Mouse (Mus musculus): ENCODE data around the gene Zfp111.

Gene Zfp111

GRCm38 (mm10) chr7:24211343-24211742, at the start of gene Zfp111:
Gene Zfp111, minus strand, starts transcription at chr7:24211443.
- DNase-seq (ENCODE audit: low spot score), result no peak

DNA sequence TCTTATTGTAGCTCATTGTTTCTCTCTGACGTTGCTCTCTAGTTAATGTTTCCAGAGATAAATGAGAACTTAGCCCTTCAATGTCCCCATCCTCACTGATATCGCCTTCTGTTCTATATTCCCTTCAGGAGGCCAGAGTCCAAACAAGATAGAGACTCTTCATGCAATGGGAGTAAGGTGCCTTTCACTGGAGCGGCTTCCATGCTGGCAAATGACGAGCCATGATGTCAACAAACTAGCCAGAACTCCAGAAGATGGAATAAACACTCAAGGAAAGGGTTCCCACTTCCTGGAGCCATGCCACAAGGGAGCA, 48.7 kb upstream of the Zfp111 start:
- no peak for DNase-seq (ENCODE audit: low spot score)

DNA sequence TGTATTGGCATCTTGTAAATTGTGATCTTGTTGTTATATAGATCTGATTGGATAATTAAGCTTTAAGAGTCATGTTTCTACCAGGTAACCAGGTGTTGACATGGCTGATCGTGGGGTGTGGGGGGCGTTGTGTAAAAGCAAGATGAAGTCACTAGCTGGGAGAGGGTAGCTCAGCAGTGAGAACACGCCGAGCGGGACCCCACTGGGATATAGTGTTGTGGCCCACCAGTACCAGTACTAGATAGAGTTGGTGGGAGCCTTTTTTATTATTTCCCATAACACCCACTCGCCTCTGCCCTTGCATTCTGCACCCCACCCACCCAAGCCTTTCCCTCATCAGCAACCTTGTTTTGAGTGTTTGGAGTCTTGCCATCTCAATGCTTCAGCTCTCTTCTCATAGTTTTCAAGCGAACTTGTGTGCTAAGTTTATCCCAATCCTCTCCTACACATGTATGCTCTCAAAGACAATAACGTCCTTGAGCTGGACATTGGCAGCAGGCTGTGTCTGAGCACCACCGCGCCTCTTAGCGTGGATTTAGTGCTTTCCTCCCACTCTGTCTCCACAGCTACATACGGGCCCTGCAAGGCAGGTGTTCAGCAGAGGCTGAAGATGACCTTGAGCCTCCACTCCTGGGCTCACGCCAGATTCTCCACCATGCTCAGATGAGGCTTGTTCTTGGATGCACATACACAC, 48.2 kb upstream of the Zfp111 start:
- DNase-seq (ENCODE audit: low spot score), result no peak

DNA sequence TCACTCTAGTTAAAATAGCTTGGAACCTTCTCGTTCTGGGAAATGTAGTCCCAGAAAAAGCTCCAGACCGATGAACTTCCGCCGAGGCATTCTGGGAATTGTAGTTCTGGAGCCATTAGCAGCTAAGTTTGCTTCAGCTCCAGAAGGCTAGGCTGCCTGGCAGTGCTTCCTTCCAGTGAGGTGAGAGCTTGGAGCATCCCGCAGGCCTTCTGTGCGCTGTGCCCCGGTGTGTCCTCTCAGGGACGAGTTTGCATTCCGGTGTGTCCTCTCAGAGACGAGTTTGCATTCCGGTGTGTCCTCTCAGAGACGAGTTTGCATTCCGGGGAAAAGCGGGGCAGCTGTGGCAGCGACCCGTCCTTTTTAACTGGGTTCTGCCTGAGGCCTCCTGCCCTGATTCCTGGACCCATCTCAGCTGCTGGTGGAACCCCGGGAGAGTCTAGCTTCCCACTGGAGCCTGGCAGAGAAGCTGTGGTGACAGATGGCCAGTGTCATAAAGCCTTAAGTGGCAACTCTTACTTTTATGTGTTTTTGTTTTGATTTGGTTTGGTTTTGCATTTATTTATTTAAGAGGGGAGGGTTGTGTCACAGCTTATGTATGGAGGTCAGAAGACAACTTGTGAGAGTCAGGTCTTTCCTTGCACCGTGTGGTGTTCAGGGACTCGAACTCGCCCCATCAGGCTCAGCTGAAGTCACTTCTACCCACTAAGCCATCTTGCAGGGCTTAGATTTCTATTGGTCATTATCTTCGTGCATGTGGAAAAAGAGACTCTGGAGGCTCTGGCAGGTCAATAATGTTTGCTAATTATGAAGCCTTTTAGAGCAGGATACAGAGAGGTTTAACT, 43.6 kb upstream of the Zfp111 start, which contains the start of gene Zfp108:
Gene Zfp108 (plus strand): TSS at position 162 of the 842 bp plus-strand sequence.
- DNase-seq (ENCODE audit: low spot score), result peak; percentile 83

DNA sequence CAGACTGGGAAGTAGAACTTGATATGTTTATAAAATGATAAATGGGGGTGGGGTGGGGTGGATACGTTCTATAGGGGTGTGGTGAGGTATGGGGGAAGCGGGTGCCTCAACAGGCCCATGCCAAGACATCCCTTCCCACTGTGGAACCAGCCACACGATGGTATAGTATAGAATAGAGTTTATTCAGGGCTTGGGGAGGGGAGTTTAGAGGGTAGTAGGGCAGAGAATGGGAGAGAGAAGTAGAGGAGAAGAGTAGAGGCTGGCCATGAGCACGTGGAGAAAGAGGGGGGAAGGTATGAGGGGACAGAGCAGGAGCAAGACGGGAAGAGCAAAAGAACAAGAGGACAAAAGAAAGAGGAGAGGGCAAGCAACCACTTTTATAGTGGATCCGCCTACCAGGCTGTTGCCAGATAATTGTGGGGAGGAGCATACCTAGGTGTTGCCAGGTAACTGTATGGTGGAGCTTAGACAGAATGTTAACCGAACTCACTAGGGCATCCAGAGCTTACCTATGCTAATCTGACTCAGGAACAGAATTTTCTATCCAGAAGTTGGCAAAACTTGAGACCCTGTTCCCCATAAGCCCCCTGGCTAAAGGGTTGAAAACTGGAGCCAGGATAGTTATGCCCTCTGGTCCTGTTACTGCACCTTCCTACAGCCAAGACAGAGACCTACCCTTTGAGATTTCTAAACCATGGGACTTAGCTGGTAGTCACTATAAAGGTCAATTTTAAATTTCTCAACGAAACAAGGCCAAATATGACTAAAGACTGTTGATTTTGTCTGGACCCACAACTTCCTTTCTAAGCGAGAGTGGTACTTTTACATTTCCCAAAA, 42.8 kb upstream of the Zfp111 start:
- no peak for DNase-seq (ENCODE audit: low spot score)

- peak; percentile 59 for DNase-seq (ENCODE audit: low spot score)
These were observed 26.0 kb upstream of the Zfp111 start, which contains the start of gene Zfp109 for GRCm38 (mm10) chr7:24237040-24237791. Gene Zfp109, minus strand, starts transcription at chr7:24237560.

GRCm38 (mm10) chr7:24210296-24210695, 947 bp downstream of the Zfp111 start:
- DNase-seq (ENCODE audit: low spot score), result no peak

- no peak for DNase-seq (ENCODE audit: low spot score)
These were observed 2.9 kb downstream of the Zfp111 start for GRCm38 (mm10) chr7:24208282-24208886.

- peak; percentile 74 for DNase-seq (ENCODE audit: low spot score)
These were observed 3.6 kb downstream of the Zfp111 start for GRCm38 (mm10) chr7:24207488-24208261.

GRCm38 (mm10) chr7:24196961-24197360, 14.3 kb downstream of the Zfp111 start:
- no peak for DNase-seq (ENCODE audit: low spot score)

GRCm38 (mm10) chr7:24193157-24193556, 18.1 kb downstream of the Zfp111 start:
- DNase-seq (ENCODE audit: low spot score), result no peak

DNA sequence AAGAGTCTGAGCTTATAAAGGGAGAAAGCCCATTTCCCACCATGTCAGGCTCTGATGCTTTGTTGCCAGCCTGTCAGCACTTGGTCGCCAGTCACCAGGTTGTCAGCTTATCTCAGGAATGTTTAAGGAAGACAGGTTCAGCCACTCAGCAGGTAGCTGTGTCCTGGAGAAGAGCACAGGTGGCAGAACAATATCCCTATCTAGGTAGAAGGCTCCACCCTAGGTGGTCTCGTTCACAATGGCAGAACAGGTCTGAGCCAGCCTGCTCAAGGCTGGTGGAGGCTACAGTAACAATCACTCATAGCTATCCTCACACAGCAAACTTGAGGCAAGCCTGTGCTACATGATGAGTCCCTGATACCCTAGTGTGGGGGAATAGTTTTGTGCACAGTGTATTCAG, 19.9 kb downstream of the Zfp111 start:
- no peak for DNase-seq (ENCODE audit: low spot score)

- DNase-seq (ENCODE audit: low spot score), result no peak
These were observed 21.7 kb downstream of the Zfp111 start for GRCm38 (mm10) chr7:24189571-24189944.

DNA sequence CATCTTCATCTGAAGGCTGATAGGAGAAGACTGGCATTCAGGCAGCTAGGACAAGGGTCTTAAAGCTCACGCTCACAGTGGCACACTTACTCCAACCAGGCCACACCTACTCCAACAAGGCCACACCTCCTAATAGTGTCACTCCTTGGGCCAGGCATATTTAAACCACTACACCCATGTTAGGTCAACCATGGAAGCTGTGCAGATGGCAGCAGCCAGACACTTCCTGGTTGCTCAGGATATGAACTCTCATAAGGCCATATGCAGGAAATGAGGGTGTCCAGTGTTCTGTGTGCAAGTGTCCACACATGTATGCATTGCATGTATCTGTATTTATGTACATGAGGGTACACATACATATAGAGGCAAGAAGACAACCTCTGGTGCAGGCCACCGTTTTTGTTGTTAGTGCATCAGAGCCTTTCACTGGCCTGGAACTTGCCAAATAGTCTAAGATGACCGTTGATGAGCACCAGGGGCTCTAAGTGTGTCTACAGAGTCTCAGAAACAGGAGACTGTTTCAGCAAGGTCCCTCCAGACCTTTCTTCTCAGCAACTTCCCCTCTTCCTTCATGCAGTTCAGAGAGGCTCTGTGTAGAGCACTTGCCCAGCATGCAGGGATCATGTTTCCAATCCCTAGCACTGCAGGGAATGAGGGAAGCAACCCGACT, 22.2 kb downstream of the Zfp111 start:
- no peak for DNase-seq (ENCODE audit: low spot score)

DNA sequence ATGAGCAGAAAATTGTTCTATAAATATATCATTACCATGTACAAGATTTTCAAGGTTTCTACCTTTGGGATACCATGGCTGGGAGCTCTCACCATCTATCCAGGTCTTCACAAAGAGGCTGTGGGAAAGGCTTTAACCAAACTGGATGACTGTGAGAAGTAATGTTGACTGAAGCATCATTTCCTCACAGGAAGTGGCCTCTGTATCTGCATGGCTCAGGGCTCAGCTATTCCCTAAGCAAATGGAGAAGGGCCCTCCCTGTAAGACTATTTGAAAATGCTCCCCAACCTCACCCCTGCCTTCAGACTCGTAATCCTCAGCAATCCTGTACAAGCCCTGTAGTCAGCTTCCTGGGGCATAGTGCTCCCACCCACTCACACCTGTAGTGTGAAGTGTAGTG, 23.6 kb downstream of the Zfp111 start:
- no peak for DNase-seq (ENCODE audit: low spot score)

DNA sequence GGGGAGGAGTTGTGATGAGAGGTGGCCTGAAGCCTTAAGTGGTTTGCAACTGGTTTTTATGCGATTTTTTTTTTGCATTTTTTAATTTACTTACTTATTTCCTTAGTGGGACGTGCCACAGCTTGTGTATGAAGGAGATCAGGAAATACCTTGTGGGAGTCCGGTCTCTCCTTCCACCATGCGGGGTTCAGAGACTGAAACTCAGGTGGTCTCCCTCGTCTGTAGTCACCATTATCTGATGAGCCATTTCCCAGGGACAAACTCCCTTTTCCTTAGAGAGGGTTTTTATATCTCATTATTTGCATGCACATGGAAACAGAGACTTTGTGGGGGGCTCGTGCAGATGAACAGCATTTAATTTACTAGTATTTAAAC, 35.9 kb downstream of the Zfp111 start:
- no peak for DNase-seq (ENCODE audit: low spot score)

- DNase-seq (ENCODE audit: low spot score), result peak; percentile 63
These were observed 36.5 kb downstream of the Zfp111 start, which contains the start of gene Zfp114 for GRCm38 (mm10) chr7:24174618-24175336. Gene Zfp114, plus strand, starts transcription at chr7:24175060.

GRCm38 (mm10) chr7:24172191-24172590, 39.1 kb downstream of the Zfp111 start:
- DNase-seq (ENCODE audit: low spot score), result no peak

- no peak for DNase-seq (ENCODE audit: low spot score)
These were observed 58.0 kb downstream of the Zfp111 start for GRCm38 (mm10) chr7:24153272-24153671.
